ENCODE assay signal across 11 mouse cellular contexts in genomic region chr16:7279544-7279943, GRCm38 (mm10).
DNase-seq lines count a peak whose midpoint lies in the region; TF ChIP-seq lines count a peak whose summit lies in the region.
"Had no signal": no experiment of that assay in that cellular context is flagged by ENCODE, and none has a peak within 500 bp of the region (broad histone marks: within the 10 kb centered on the region; RNA-seq: fewer than 3 reads in every experiment).

No protein-coding gene starts in this region.

- H3K4me3 ChIP-seq in kidney, adult 2 months (ENCODE audit: insufficient read depth, low read depth, low read length): no peak overlapping the region
- H3K4me3 ChIP-seq: erythroblast, embryonic 14.5 days; lung, embryonic 15.5 days had no signal

- intact Hi-C loops in left cerebral cortex, postnatal 25 days (cut with DNase I): loop anchor here (5.0 to 10.0 kb wide), 2 partner anchors 232 to 725 kb away; no protein-coding TSS in a partner anchor

- no peak overlapping the region for H3K27ac ChIP-seq in kidney, adult 2 months (ENCODE audit: insufficient read depth, low read depth, low read length)
- H3K27ac ChIP-seq: lung, embryonic 15.5 days had no signal

- 67% methylated on average over 5 of the region's 5 CpGs for WGBS in kidney, adult 2 months

- DNase-seq in kidney, adult 2 months: peak; percentile 7
- DNase-seq in kidney, postnatal 25 days: no peak
- peak; percentile 90 for DNase-seq in brain, adult 2 months (ENCODE audit: low read depth, low spot score)
- DNase-seq in frontal cortex, adult 2 months (ENCODE audit: extremely low spot score in 1 of 2, low spot score in 1 of 2): peak; percentile 46 to 73
- peak; percentile 43 to 82 for DNase-seq in left cerebral cortex, postnatal 25 days (ENCODE audit: low spot score in 2 of 2)
- DNase-seq in yolk sac, embryonic 10.5 days (ENCODE audit: low spot score): no peak
- no peak for DNase-seq in thymus, adult 18-20 months
- DNase-seq in MN1 (ENCODE audit: low spot score): no peak
- DNase-seq: retina, postnatal 1 day had no signal

- H3K36me3 ChIP-seq in kidney, adult 2 months (ENCODE audit: control insufficient read depth, insufficient read depth, low read length): no peaks in the 10 kb centered on the region
- H3K36me3 ChIP-seq: lung, embryonic 15.5 days had no signal

- TF ChIP-seq CTCF in kidney, adult 2 months (conservative IDR thresholded peaks at IDR 0.05; ENCODE audit: insufficient read depth, insufficient read length, low read depth, low read length): no peak

- H3K27me3 ChIP-seq in kidney, adult 2 months (replicated peaks; ENCODE audit: control insufficient read depth, insufficient read depth, low read length): no peaks in the 10 kb centered on the region
- H3K27me3 ChIP-seq: lung, embryonic 15.5 days had no signal

- H3K4me1 ChIP-seq in kidney, adult 2 months (ENCODE audit: control insufficient read depth, insufficient read depth, low read length): no peaks in the 10 kb centered on the region
- H3K4me1 ChIP-seq: lung, embryonic 15.5 days had no signal

- no peak for TF ChIP-seq POLR2A in kidney, adult 2 months (IDR thresholded peaks at IDR 0.05; ENCODE audit: low read depth, low read length)

Comparison
In these comparisons a context has a peak if more than half of its experiments do, and no peak if none do; other contexts are left out.
1. DNase-seq: peak in kidney, adult 2 months (single experiment), brain, adult 2 months (single experiment), frontal cortex, adult 2 months (2 of 2) and left cerebral cortex, postnatal 25 days (2 of 2); none in kidney, postnatal 25 days (0 of 2), yolk sac, embryonic 10.5 days (single experiment), thymus, adult 18-20 months (0 of 2) and MN1 (single experiment).